Mouse (Mus musculus) bone marrow macrophage, adult 2 months (primary cell): ENCODE data around the gene 2410131K14Rik.

Experiments used
- CTCF ChIP-seq: IDR thresholded peaks from 2 replicates; pipeline ENCODE4 v1.5.1; 2012; ENCODE audit warnings: low read depth, mild to moderate bottlenecking, low read length, moderate library complexity
- POLR2A ChIP-seq: IDR thresholded peaks from 2 replicates; pipeline ENCODE4 v1.6.1; 2012; ENCODE audit warnings: mild to moderate bottlenecking, low read depth, low read length, borderline replicate concordance

- TF ChIP-seq POLR2A, result no peak
- no peak for TF ChIP-seq CTCF
Observed at GRCm38 (mm10) chr5:118276281-118276680, 31.3 kb downstream of the 2410131K14Rik start.
